Mouse (Mus musculus): ENCODE measurements around the gene Sdhaf4.

DNA sequence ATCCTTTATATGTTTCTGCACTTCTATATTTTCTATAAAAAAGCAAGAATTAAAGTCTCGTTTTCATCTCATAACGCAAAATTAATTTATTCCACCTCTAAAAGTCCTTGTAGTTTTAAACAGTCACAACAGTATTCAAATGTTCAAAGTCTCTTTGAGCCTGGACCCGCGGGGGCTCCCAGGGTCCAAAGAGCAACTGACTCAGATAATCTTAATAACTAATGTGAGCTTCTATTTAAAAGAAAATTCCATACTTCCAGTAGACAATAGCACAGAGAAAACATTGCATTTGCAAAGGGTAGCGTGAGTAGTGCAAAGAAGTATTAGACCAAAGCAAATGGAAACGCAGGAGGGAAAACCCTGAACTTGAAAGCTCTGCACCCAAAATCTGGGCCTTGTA is 47.4 kb downstream of the Sdhaf4 start:
- no peak for TF ChIP-seq CTCF (IDR thresholded peaks at IDR 0.05; ENCODE audit: low read depth, low read length)
- TF ChIP-seq TAL1 (conservative IDR thresholded peaks at IDR 0.05; ENCODE audit: low read depth, low read length) = no peak
- no peak for TF ChIP-seq GATA1 (IDR thresholded peaks at IDR 0.05; ENCODE audit: borderline replicate concordance, low read length)
- no peak for TF ChIP-seq POLR2AphosphoS5 (IDR thresholded peaks at IDR 0.05; ENCODE audit: insufficient replicate concordance, low read depth, low read length)
- TF ChIP-seq GATA2 (IDR thresholded peaks at IDR 0.05; ENCODE audit: borderline replicate concordance, low read depth, low read length) = no peak
